Comparison of ENCODE assay signal across 12 mouse cellular contexts in genomic region chr19:43884668-43885498, GRCm38 (mm10). TPM values are rescaled to one million over a fixed set of nuclear protein-coding genes. Genes with fewer than 3 reads are reported as not detected.
DNase-seq lines count a peak whose midpoint lies in the region; ATAC-seq lines count a peak whose summit lies in the region.
"Had no signal": no experiment of that assay in that cellular context is flagged by ENCODE, and none has a peak within 500 bp of the region (broad histone marks: within the 10 kb centered on the region; RNA-seq: fewer than 3 reads in every experiment).

No protein-coding gene starts in this region.

- H3K4me1 ChIP-seq in intestine, embryonic 14.5 days (replicated peaks; ENCODE audit: control insufficient read depth, insufficient read depth, low read length) = peaks cover 51% of the 10 kb centered on the region

- H3K4me3 ChIP-seq in intestine, embryonic 14.5 days (ENCODE audit: low read depth, low read length) = no peak overlapping the region

- 0 out of 2 replicates have a peak overlapping the region, but pooled peaks have one; percentile 11 for H3K9ac ChIP-seq in intestine, embryonic 14.5 days (ENCODE audit: low read length)

- H3K27ac ChIP-seq in intestine, embryonic 14.5 days (ENCODE audit: low read depth) = peak overlapping the region; percentile 51

- H3K36me3 ChIP-seq in intestine, embryonic 14.5 days (ENCODE audit: control insufficient read depth, insufficient read depth, low read length) = no peaks in the 10 kb centered on the region

- H3K4me2 ChIP-seq in intestine, embryonic 14.5 days (ENCODE audit: low read length) = peak overlapping the region; percentile 28; the same call in 1 of the 2 replicates
- H3K4me2 ChIP-seq: midbrain, embryonic 11.5 days had no signal

- H3K9me3 ChIP-seq in intestine, embryonic 14.5 days (ENCODE audit: control insufficient read depth, low read length) = peaks cover 7% of the 10 kb centered on the region

- 53% methylated on average over 13 of the region's 13 CpGs for WGBS in intestine, embryonic 14.5 days

- H3K27me3 ChIP-seq in intestine, embryonic 14.5 days (replicated peaks; ENCODE audit: control insufficient read depth, insufficient read depth, low read length) = no peaks in the 10 kb centered on the region

- DNase-seq in lung, postnatal 36 days = peak; percentile 61
- no peak for DNase-seq in lung, postnatal 10 days
- DNase-seq in intestine, embryonic 14.5 days (ENCODE audit: low spot score) = no peak
- no peak for DNase-seq in urinary bladder, postnatal 10 days (ENCODE audit: low spot score)
- DNase-seq in left cerebral cortex, adult 11 months (ENCODE audit: low spot score) = no peak
- DNase-seq: adrenal gland, postnatal 10 days; kidney, adult 18-20 months; left cerebral cortex, postnatal 4 days; right cerebral cortex, postnatal 4 days had no signal

- no peak for ATAC-seq in intestine, embryonic 14.5 days (replicated peaks; ENCODE audit: low FRiP score, low TSS enrichment, low read depth)
- ATAC-seq in megakaryocyte, adult 5-6 weeks (ENCODE audit: poor library complexity, severe bottlenecking) = peak; percentile 89
- ATAC-seq in cerebellum, adult (ENCODE audit: insufficient number of reproducible peaks, low FRiP score, low TSS enrichment) = no peak

RNA-seq across cellular contexts. Expression of gene Dnmbp, which starts 55.1 kb away (rescaled TPM):
- 37.5 and 37.7 TPM in 2 replicates for polyA plus RNA-seq in intestine, embryonic 14.5 days (2014; fragmentation: Nextera tagmentation; extraction: Ambion mirVana)
- 5.4 and 7.2 TPM in 2 replicates for total RNA-seq in megakaryocyte, adult 5-6 weeks (2015)
- total RNA-seq in megakaryocyte, adult 5-6 weeks (2017) = 9.7 and 11.1 TPM in 2 replicates
